Mouse (Mus musculus) gastrocnemius, adult 2 months (tissue): ENCODE measurements around the gene Irgq. TPM values are rescaled to one million over a fixed set of nuclear protein-coding genes. Genes with fewer than 3 reads are reported as not detected.

Experiments used
- DNase-seq: peaks from one replicate; pipeline ENCODE4 v3.0.0; 2022
- H3K27ac ChIP-seq: fragments of 200-600 bp; 2 replicates; pipeline ENCODE4 v1.8.1; 2022; ENCODE audit warnings: mild to moderate bottlenecking
- H3K4me3 ChIP-seq: fragments of 200-600 bp; 2 replicates; pipeline ENCODE4 v1.8.1; 2022; ENCODE audit warnings: mild to moderate bottlenecking, moderate library complexity
- CTCF ChIP-seq: fragments of 200-600 bp; IDR thresholded peaks from 2 replicates; pipeline ENCODE4 v1.8.1; 2022; ENCODE audit warnings: antibody characterized with exemption, mild to moderate bottlenecking, moderate library complexity
- intact Hi-C: fragments of 180-260 bp; cut with DNase I; formaldehyde crosslinking; loops from one replicate; pipeline ENCODE4 v1.15.1; 2025
- total RNA-seq, 2 experiments: library from RNA; stranded (reverse); gene quantifications; 2 replicates each; pipeline ENCODE4 v1.2.3; 2021

Gene Irgq
- total RNA-seq, 2 experiments from 2014 or later = 11.5 to 16.1 TPM

GRCm38 (mm10) chr7:24587330-24588105, 57.0 kb downstream of the Irgq start, which contains the start of the genes Ethe1 and Zfp575:
Gene Ethe1 (plus strand): TSS chr7:24587543.
Gene Zfp575 (minus strand): TSS chr7:24587641.
- peak; percentile 71 for DNase-seq
- peak within 1 kb of the TSS; percentile 68 for H3K4me3 ChIP-seq
- no peak within 1 kb of the TSS for H3K27ac ChIP-seq
- intact Hi-C loops = no loop called here
- TF ChIP-seq CTCF = no peak

Other genes with a start within 250 kb of the Irgq start
- gene Zfp61, start 229.5 kb upstream of the Irgq start, total RNA-seq = 1 to 10 TPM; 2.6 to 4.1 TPM
- 1 to 10 TPM; 2.4 to 2.5 TPM for gene Zfp94, start 214.0 kb upstream of the Irgq start, total RNA-seq
- gene Tescl, start 196.8 kb upstream of the Irgq start, total RNA-seq = not detected
- not detected for gene Lypd5, start 181.5 kb upstream of the Irgq start, total RNA-seq
- gene Kcnn4, start 160.4 kb upstream of the Irgq start, total RNA-seq = under 1 TPM; 0.25 to 0.64 TPM
- gene Smg9, start 131.1 kb upstream of the Irgq start, total RNA-seq = 10 to 100 TPM in 1 of 2 experiments, 1 to 10 TPM in 1; 9.4 to 10.2 TPM
- not detected for gene Irgc1, start 78.4 kb upstream of the Irgq start, total RNA-seq
- gene Plaur, start 68.2 kb upstream of the Irgq start, total RNA-seq = 1 to 10 TPM in 1 of 2 experiments, under 1 TPM in 1; 0.89 to 1.3 TPM
- 1 to 10 TPM; 2.4 to 2.8 TPM for gene Cadm4, start 48.7 kb upstream of the Irgq start, total RNA-seq
- 1 to 10 TPM; 3.5 to 6.5 TPM for gene Zfp428, start 23.7 kb upstream of the Irgq start, total RNA-seq
- gene AC161166.1, start 18.2 kb upstream of the Irgq start, total RNA-seq = not detected
- gene Pinlyp, start 15.4 kb downstream of the Irgq start, total RNA-seq = not detected
- gene Xrcc1, start 15.6 kb downstream of the Irgq start, total RNA-seq = 10 to 100 TPM; 18.3 to 18.5 TPM
- gene Ethe1, start 56.9 kb downstream of the Irgq start, total RNA-seq = 10 to 100 TPM; 22.0 to 27.4 TPM
- gene Zfp575, start 57.0 kb downstream of the Irgq start, total RNA-seq = under 1 TPM in 1 of 2 experiments, not detected in 1; 0.17 TPM
- gene Phldb3, start 80.1 kb downstream of the Irgq start, total RNA-seq = under 1 TPM; 0.54 to 0.59 TPM
- gene Lypd3, start 105.9 kb downstream of the Irgq start, total RNA-seq = not detected
- gene Tex101, start 146.0 kb downstream of the Irgq start, total RNA-seq = not detected
- not detected for gene BC049730, start 178.6 kb downstream of the Irgq start, total RNA-seq
- gene Gm4763, start 196.2 kb downstream of the Irgq start, total RNA-seq = not detected
- not detected for gene Cd177, start 229.6 kb downstream of the Irgq start, total RNA-seq
- gene Ceacam10, start 246.5 kb downstream of the Irgq start, total RNA-seq = not detected